Mouse (Mus musculus) liver, adult 2 months (tissue): ENCODE measurements around the gene Syf2. TPM values are rescaled to one million over a fixed set of nuclear protein-coding genes. Genes with fewer than 3 reads are reported as not detected.

Experiments used
- DNase-seq: peaks from one replicate; pipeline ENCODE4 v3.0.0-alpha.2; 2011; ENCODE audit warnings: low read depth, low spot score; ENCODE audit errors: extremely low read depth
- H3K27ac ChIP-seq: fragments of 200-500 bp; replicated peaks from 2 replicates; pipeline ENCODE4 v1.5.1; 2012; ENCODE audit warnings: low read depth, mild to moderate bottlenecking, control low read depth, inconsistent platforms, low read length; ENCODE audit not compliant: insufficient read depth
- H3K27me3 ChIP-seq: fragments of 200-500 bp; 2 replicates; pipeline ENCODE4 v1.6.1; 2012; ENCODE audit warnings: mild to moderate bottlenecking, moderate library complexity, low read length, inconsistent platforms; ENCODE audit not compliant: control insufficient read depth, insufficient read depth
- H3K36me3 ChIP-seq: fragments of 200-500 bp; 2 replicates; pipeline ENCODE4 v1.6.1; 2012; ENCODE audit warnings: low read length, inconsistent platforms; ENCODE audit not compliant: control insufficient read depth, insufficient read depth
- H3K4me1 ChIP-seq: fragments of 200-500 bp; 2 replicates; pipeline ENCODE4 v1.6.1; 2011; ENCODE audit warnings: low read length; ENCODE audit not compliant: control insufficient read depth, insufficient read depth
- H3K4me3 ChIP-seq: fragments of 200-500 bp; 2 replicates; pipeline ENCODE4 v1.5.1; 2011; ENCODE audit warnings: low read depth, mild to moderate bottlenecking, control low read depth, low read length, moderate library complexity; ENCODE audit not compliant: insufficient read depth
- H3K79me2 ChIP-seq: fragments of 200-500 bp; 2 replicates; pipeline ENCODE4 v1.6.1; 2012; ENCODE audit warnings: inconsistent platforms, mild to moderate bottlenecking, low read length, moderate library complexity; ENCODE audit not compliant: control insufficient read depth, insufficient read depth
- H3K9ac ChIP-seq: fragments of 200-500 bp; 2 replicates; pipeline ENCODE4 v1.6.1; 2012; ENCODE audit warnings: low read depth, mild to moderate bottlenecking, control low read depth, inconsistent platforms, low read length
- CTCF ChIP-seq: fragments of 200-500 bp; IDR thresholded peaks from 2 replicates; pipeline ENCODE4 v1.5.1; 2011; ENCODE audit warnings: low read depth, low read length, control low read depth
- POLR2A ChIP-seq: fragments of 200-500 bp; IDR thresholded peaks from 2 replicates; pipeline ENCODE4 v1.6.1; 2011; ENCODE audit warnings: low read length, control low read depth; ENCODE audit not compliant: insufficient read depth; ENCODE audit errors: extremely low read depth
- WGBS: fragments of 180-500 bp; shearing (Covaris S2); methylation state at CpG from one replicate; pipeline ENCODE4 v1.1.7; 2018; 5-methylcytosine and 5-hydroxymethylcytosine counted together
- polyA plus RNA-seq: library from polyadenylated mRNA; depleted of rRNA; stranded (reverse); fragments of >200 nt; gene quantifications from 2 replicates; pipeline ENCODE4 v1.2.3, GENCODE M21; 2012
- total RNA-seq: library from RNA; depleted of rRNA; stranded (reverse); fragments of >200 nt; gene quantifications from 2 replicates; pipeline ENCODE4 v1.2.3, GENCODE M21; 2014

Syf2 gene
- total and polyA plus RNA-seq, 2 experiments = 11.8 to 48.0 TPM

- peaks cover 9% of the 10 kb centered on the region; the same call in 1 of the 2 replicates for H3K4me1 ChIP-seq
Measured at GRCm38 (mm10) chr4:134921703-134922102, 9.0 kb upstream of the Syf2 start.

DNA sequence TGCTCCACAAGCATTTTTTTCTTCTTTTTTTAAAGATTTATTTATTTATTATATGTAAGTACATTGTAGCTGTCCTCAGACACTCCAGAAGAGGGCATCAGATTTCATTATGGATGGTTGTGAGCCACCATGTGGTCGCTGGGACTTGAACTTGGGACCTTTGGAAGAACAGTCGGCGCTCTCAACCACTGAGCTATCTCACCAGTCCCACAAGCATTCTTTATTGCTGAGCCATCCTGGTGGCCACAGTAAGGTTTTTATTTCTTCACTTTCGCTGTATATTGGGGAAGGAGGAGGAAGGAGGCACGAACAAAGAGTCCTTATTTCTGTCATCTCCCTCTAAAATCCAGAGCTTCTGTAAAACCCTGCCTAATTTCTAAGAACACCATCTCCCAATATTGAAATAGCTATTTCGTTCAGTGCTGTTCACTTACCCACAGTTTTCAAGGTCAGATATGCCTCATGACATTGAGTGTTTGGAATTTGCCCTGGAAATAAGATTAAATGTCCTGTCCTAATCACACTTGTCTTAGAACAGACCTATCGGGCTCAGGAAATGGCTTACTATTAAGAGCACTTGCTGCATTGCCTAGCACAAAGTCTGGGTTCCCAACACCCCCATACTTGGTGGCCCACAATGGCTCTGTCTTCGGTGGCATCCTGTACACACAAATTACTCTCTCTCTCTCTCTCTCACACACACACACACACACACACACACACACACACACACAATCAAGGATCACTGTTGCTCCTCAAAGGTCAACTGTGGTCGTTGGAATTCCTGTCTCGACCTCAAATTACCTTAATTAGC, 8.4 kb upstream of the Syf2 start:
- Histone ChIP-seq H3K9ac (peak overlapping the region; percentile 44), H3K27me3 (no peaks in the 10 kb centered on the region), H3K27ac (peak overlapping the region; percentile 83), H3K4me1 (peaks cover 7% of the 10 kb centered on the region; the same call in 1 of the 2 replicates), H3K4me3 (peak overlapping the region; percentile 42), H3K79me2 (peaks cover 10% of the 10 kb centered on the region), H3K36me3 (peaks cover 25% of the 10 kb centered on the region)
- DNase-seq = peak; percentile 69
- TF ChIP-seq CTCF (no peak), POLR2A (no peak)
- WGBS = 34% methylated on average over 10 of the region's 10 CpGs

More at GRCm38 (mm10) chr4:134921703-134922102, 9.0 kb upstream of the Syf2 start:
- Histone ChIP-seq H3K27ac (peak overlapping the region; percentile 8), H3K79me2 (peaks cover 10% of the 10 kb centered on the region), H3K36me3 (peaks cover 20% of the 10 kb centered on the region), H3K4me3 (no peak overlapping the region), H3K27me3 (no peaks in the 10 kb centered on the region), H3K9ac (no peak overlapping the region)
- no peak for DNase-seq
- WGBS = 97% methylated on average over 4 of the region's 4 CpGs
- no peak for TF ChIP-seq POLR2A
- TF ChIP-seq CTCF = no peak

DNA sequence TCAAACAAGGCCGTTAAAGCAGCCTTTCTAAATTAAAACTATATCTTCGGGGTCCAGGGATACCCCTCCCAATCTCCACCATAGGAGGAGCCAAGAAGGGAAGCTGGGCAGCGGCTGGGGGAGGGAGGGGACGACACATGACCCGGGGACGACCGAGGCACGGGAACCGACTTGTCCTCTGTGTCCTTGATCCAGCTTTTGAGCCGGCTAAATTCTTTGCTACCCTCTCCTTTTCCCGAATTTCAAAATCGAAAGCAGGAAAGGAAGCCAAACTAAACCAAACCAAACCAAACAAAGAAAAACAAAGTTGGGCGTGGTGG, 7.8 kb upstream of the Syf2 start:
- WGBS = under 1% methylated on average over 13 of the region's 13 CpGs
- Histone ChIP-seq H3K9ac (peak overlapping the region; percentile 44), H3K4me1 (peaks cover 7% of the 10 kb centered on the region; the same call in 1 of the 2 replicates), H3K4me3 (peak overlapping the region; percentile 42), H3K27me3 (no peaks in the 10 kb centered on the region), H3K27ac (peak overlapping the region; percentile 83), H3K36me3 (peaks cover 30% of the 10 kb centered on the region), H3K79me2 (peaks cover 10% of the 10 kb centered on the region)
- DNase-seq = peak; percentile 93
- TF ChIP-seq CTCF = no peak
- 0 out of 2 replicates have a peak, but pooled peaks have one; percentile 25 for TF ChIP-seq POLR2A

DNA sequence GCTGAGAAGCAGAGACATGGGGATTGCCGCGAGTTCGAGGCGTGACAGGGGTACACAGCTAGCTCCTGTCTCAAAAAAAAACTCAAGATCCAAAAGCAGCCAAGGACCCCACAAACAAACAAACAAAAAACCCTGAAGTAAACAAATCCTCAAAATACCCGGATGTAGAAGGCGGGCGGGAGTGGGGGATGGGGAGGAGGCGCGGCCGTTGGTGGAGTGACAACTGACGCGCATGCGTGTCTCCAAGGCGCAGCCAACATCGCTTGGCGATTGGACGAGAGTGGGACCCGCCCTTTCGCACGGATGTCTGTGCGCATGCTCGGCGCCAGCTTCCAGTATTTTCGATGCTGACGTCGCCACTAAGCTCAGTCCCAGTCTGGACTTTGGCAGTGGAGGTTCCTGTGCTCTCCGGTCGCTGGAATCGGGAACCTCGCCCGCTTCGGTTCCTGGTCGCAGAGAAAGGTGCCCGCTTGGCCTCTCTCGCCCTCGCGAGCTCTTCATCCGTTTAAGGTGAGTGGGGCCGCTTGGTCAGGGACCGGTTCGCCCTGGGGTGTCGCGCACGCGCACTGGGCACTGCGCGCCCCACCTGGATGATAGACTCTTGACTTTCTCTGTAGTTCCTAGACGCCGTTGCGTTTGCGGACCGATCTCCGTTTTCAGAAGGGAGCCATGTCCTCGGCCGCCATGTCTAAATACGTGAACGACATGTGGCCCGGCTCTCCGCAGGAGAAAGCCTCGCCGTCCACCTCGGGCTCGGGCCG, 7.3 kb upstream of the Syf2 start, which contains the start of gene Rsrp1:
Gene Rsrp1, plus strand, starts transcription at position 335 of the 761 bp plus-strand sequence.
- TF ChIP-seq POLR2A (peak; percentile 100), CTCF (no peak)
- peak; percentile 92 for DNase-seq

DNA sequence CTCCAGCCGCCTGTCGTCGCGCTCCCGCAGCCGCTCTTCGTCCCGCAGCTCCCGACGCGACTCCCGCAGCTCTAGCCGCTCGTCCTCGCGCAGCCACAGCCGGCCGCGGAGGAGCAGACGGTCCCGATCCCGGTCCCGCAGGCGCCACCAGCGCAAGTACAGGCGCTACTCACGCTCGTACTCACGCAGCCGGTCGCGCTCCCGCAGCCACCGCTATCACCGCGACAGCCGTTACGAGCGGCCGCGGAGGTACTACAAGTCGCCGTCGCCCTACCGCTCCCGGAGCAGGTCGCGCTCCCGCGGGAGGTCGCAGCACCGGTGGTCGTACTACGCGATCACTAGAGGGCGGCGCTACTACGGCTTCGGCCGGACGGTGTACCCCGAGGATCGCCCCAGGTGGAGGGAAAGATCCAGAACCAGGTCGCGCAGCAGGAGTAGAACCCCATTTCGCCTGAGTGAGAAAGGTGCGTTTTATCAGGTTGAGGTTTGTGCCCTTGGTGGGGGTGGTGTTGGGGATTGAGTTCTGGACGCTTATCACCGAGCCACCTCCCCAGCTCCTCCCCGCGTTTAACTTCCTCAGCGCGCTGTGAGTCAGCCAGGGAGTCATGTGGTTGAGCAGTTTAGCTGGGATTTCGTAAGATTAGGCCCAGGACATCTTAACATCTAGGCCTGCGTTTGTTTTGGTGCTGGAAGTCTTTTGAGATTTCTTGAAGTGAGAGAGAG, 6.5 kb upstream of the Syf2 start:
- Histone ChIP-seq H3K9ac (peak overlapping the region; percentile 93), H3K27ac (peak overlapping the region; percentile 94), H3K36me3 (peaks cover 35% of the 10 kb centered on the region), H3K4me1 (peaks cover 5% of the 10 kb centered on the region; the same call in 1 of the 2 replicates), H3K79me2 (peaks cover 10% of the 10 kb centered on the region), H3K4me3 (peak overlapping the region; percentile 78), H3K27me3 (no peaks in the 10 kb centered on the region)
- under 1% methylated on average over 75 of the region's 75 CpGs for WGBS
- DNase-seq = peak; percentile 68
- TF ChIP-seq POLR2A = 0 out of 2 replicates have a peak, but pooled peaks have one; percentile 14
- TF ChIP-seq CTCF = no peak

More for the DNA sequence above, 7.3 kb upstream of the Syf2 start, which contains the start of gene Rsrp1:
- H3K36me3 ChIP-seq = peaks cover 35% of the 10 kb centered on the region
- H3K4me1 ChIP-seq = peaks cover 5% of the 10 kb centered on the region; the same call in 1 of the 2 replicates
- H3K27ac ChIP-seq = peak within 1 kb of the TSS; percentile 94
- H3K9ac ChIP-seq = peak within 1 kb of the TSS; percentile 93
- under 1% methylated on average over 64 of the region's 64 CpGs for WGBS
- H3K27me3 ChIP-seq = no peaks in the 10 kb centered on the region
- H3K4me3 ChIP-seq = peak within 1 kb of the TSS; percentile 78
- H3K79me2 ChIP-seq = peaks cover 10% of the 10 kb centered on the region
